Mouse (Mus musculus) bone marrow macrophage, adult 2 months (primary cell): ENCODE results near the gene Ccdc151.

Experiments used
- CTCF ChIP-seq: IDR thresholded peaks from 2 replicates; pipeline ENCODE4 v1.5.1; 2012; ENCODE audit warnings: low read depth, mild to moderate bottlenecking, low read length, moderate library complexity
- POLR2A ChIP-seq: IDR thresholded peaks from 2 replicates; pipeline ENCODE4 v1.6.1; 2012; ENCODE audit warnings: mild to moderate bottlenecking, low read depth, low read length, borderline replicate concordance

- no peak for TF ChIP-seq CTCF
- TF ChIP-seq POLR2A: no peak
These were observed 50.5 kb downstream of the Ccdc151 start for GRCm38 (mm10) chr9:21951977-21952376.
